Mouse (Mus musculus) cerebellum, adult 8-10 months (tissue): Measurements from ENCODE around the gene Hoga1.
A peak's percentile ranks its signal among the peaks of the same experiment; 100 is the strongest.

Experiments
- DNase-seq: peaks from one replicate; pipeline ENCODE4 v3.0.0; 2022

Hoga1 gene

GRCm38 (mm10) chr19:42045269-42046102, at the start of gene Hoga1:
Hoga1 (plus strand) TSS chr19:42045610.
- no peak for DNase-seq

- DNase-seq: no peak
These were observed 48.3 kb upstream of the Hoga1 start for GRCm38 (mm10) chr19:41997090-41997489.

- no peak for DNase-seq
These were observed 46.5 kb upstream of the Hoga1 start for GRCm38 (mm10) chr19:41998770-41999548.

- no peak for DNase-seq
These were observed 45.6 kb upstream of the Hoga1 start for GRCm38 (mm10) chr19:41999688-42000283.

- DNase-seq: no peak
These were observed 44.9 kb upstream of the Hoga1 start for GRCm38 (mm10) chr19:42000446-42000958.

GRCm38 (mm10) chr19:42001253-42001980, 44.0 kb upstream of the Hoga1 start:
- no peak for DNase-seq

GRCm38 (mm10) chr19:42004258-42004657, 41.2 kb upstream of the Hoga1 start:
- no peak for DNase-seq

- DNase-seq: no peak
These were observed 39.8 kb upstream of the Hoga1 start for GRCm38 (mm10) chr19:42005616-42006015.

- DNase-seq: no peak
These were observed 38.8 kb upstream of the Hoga1 start for GRCm38 (mm10) chr19:42006568-42006967.

- no peak for DNase-seq
These were observed 36.8 kb upstream of the Hoga1 start for GRCm38 (mm10) chr19:42008586-42008985.

GRCm38 (mm10) chr19:42009067-42009466, 36.3 kb upstream of the Hoga1 start:
- DNase-seq: no peak

GRCm38 (mm10) chr19:42010436-42010835, 35.0 kb upstream of the Hoga1 start:
- no peak for DNase-seq

GRCm38 (mm10) chr19:42011123-42011522, 34.3 kb upstream of the Hoga1 start:
- DNase-seq: no peak

GRCm38 (mm10) chr19:42014231-42014825, 31.1 kb upstream of the Hoga1 start:
- no peak for DNase-seq

- no peak for DNase-seq
These were observed 30.4 kb upstream of the Hoga1 start for GRCm38 (mm10) chr19:42015001-42015400.

- no peak for DNase-seq
These were observed 29.2 kb upstream of the Hoga1 start for GRCm38 (mm10) chr19:42016251-42016650.

GRCm38 (mm10) chr19:42016840-42017239, 28.6 kb upstream of the Hoga1 start:
- DNase-seq: no peak

- peak; percentile 90 for DNase-seq
These were observed 27.8 kb upstream of the Hoga1 start for GRCm38 (mm10) chr19:42017399-42018247.

- DNase-seq: no peak
These were observed 26.3 kb upstream of the Hoga1 start for GRCm38 (mm10) chr19:42019011-42019522.

GRCm38 (mm10) chr19:42021681-42022541, 23.5 kb upstream of the Hoga1 start:
- DNase-seq: no peak
